Mouse (Mus musculus) neural tube, embryonic 14.5 days (tissue): ENCODE data around the gene Yap1. TPM values are rescaled to one million over a fixed set of nuclear protein-coding genes. Genes with fewer than 3 reads are reported as not detected.
A peak's percentile ranks its signal among the peaks of the same experiment; 100 is the strongest.

Source experiments
- ATAC-seq: fragments of 200-750 bp; cut with Nextera tagmentation; 2 replicates; pipeline ENCODE4 v1.8.0; 2017; ENCODE audit warnings: low read depth, mild to moderate bottlenecking, moderate TSS enrichment, moderate library complexity
- H3K27ac ChIP-seq: fragments of 300-500 bp; sonication (generic); 2 replicates; pipeline ENCODE4 v1.5.1; 2014; ENCODE audit warnings: low read depth, mild to moderate bottlenecking, control low read depth, low read length, moderate library complexity, mixed read lengths
- H3K27me3 ChIP-seq: fragments of 300-500 bp; sonication (generic); 2 replicates; pipeline ENCODE4 v1.6.1; 2014; ENCODE audit warnings: low read length; ENCODE audit not compliant: control insufficient read depth, insufficient read depth
- H3K36me3 ChIP-seq: fragments of 300-500 bp; sonication (generic); 2 replicates; pipeline ENCODE4 v1.6.1; 2014; ENCODE audit warnings: low read length, mixed read lengths; ENCODE audit not compliant: control insufficient read depth, insufficient read depth
- H3K4me1 ChIP-seq: fragments of 300-500 bp; sonication (generic); 2 replicates; pipeline ENCODE4 v1.6.1; 2014; ENCODE audit warnings: low read length; ENCODE audit not compliant: control insufficient read depth, insufficient read depth
- H3K4me2 ChIP-seq: fragments of 300-500 bp; sonication (generic); 2 replicates; pipeline ENCODE4 v1.6.1; 2014; ENCODE audit warnings: mild to moderate bottlenecking, low read depth, low read length, control low read depth
- H3K4me3 ChIP-seq: fragments of 300-500 bp; sonication (generic); 2 replicates; pipeline ENCODE4 v1.5.1; 2014; ENCODE audit warnings: low read depth, low read length, control low read depth, mixed read lengths
- H3K9ac ChIP-seq: fragments of 300-500 bp; sonication (generic); replicated peaks from 2 replicates; pipeline ENCODE4 v1.6.1; 2014; ENCODE audit warnings: low read depth, mild to moderate bottlenecking, control low read depth, low read length, mixed read lengths
- H3K9me3 ChIP-seq: fragments of 300-500 bp; sonication (generic); 2 replicates; pipeline ENCODE4 v1.6.1; 2016; ENCODE audit warnings: low read length; ENCODE audit not compliant: control insufficient read depth
- WGBS: fragments of 180-500 bp; shearing (Covaris S2); extraction: QIAGEN DNeasy Blood & Tissue Kit; methylation state at CpG from one replicate; pipeline ENCODE4 v1.1.7; 2014; 5-methylcytosine and 5-hydroxymethylcytosine counted together
- polyA plus RNA-seq: library from polyadenylated mRNA; unstranded; fragments of >200 nt; fragmentation: Nextera tagmentation; extraction: Ambion mirVana; gene quantifications from 2 replicates; pipeline ENCODE4 v1.2.1, GENCODE M21; 2014

Gene Yap1
- polyA plus RNA-seq, 1 experiment from 2014 or later, result 4.4 TPM

- Histone ChIP-seq H3K27ac (no peak overlapping the region), H3K4me1 (no peaks in the 10 kb centered on the region), H3K9ac (no peak overlapping the region), H3K27me3 (no peaks in the 10 kb centered on the region), H3K4me3 (no peak overlapping the region), H3K9me3 (no peaks in the 10 kb centered on the region), H3K4me2 (no peak overlapping the region), H3K36me3 (no peaks in the 10 kb centered on the region)
- no peak for ATAC-seq
- WGBS, result 96% methylated on average over 7 of the region's 7 CpGs
Observed at GRCm38 (mm10) chr9:7943796-7944462, 60.5 kb downstream of the Yap1 start.

- Histone ChIP-seq H3K4me1 (no peaks in the 10 kb centered on the region), H3K4me2 (no peak overlapping the region), H3K27me3 (no peaks in the 10 kb centered on the region), H3K9ac (no peak overlapping the region), H3K9me3 (no peaks in the 10 kb centered on the region), H3K36me3 (no peaks in the 10 kb centered on the region), H3K27ac (no peak overlapping the region), H3K4me3 (no peak overlapping the region)
- no peak for ATAC-seq
- 94% methylated on average over 8 of the region's 8 CpGs for WGBS
Observed at GRCm38 (mm10) chr9:7942701-7943100, 61.7 kb downstream of the Yap1 start.

GRCm38 (mm10) chr9:7940075-7940474 is 64.3 kb downstream of the Yap1 start:
- H3K36me3 ChIP-seq, result no peaks in the 10 kb centered on the region; the same call in 1 of the 2 replicates
- H3K4me2 ChIP-seq, result no peak overlapping the region
- H3K9me3 ChIP-seq, result no peaks in the 10 kb centered on the region
- H3K4me1 ChIP-seq, result no peaks in the 10 kb centered on the region
- no peaks in the 10 kb centered on the region for H3K27me3 ChIP-seq
- no peak overlapping the region for H3K27ac ChIP-seq
- 96% methylated on average over 4 of the region's 4 CpGs for WGBS
- ATAC-seq, result no peak
- no peak overlapping the region for H3K9ac ChIP-seq
- H3K4me3 ChIP-seq, result no peak overlapping the region

- no peak for ATAC-seq
- Histone ChIP-seq H3K27me3 (no peaks in the 10 kb centered on the region), H3K9me3 (no peaks in the 10 kb centered on the region), H3K4me2 (no peak overlapping the region), H3K9ac (no peak overlapping the region), H3K4me1 (no peaks in the 10 kb centered on the region), H3K36me3 (no peaks in the 10 kb centered on the region; the same call in 1 of the 2 replicates), H3K4me3 (no peak overlapping the region), H3K27ac (no peak overlapping the region)
- WGBS, result 97% methylated on average over 10 of the region's 10 CpGs
Observed at GRCm38 (mm10) chr9:7934419-7934818, 70.0 kb downstream of the Yap1 start.

GRCm38 (mm10) chr9:7929552-7929951 is 74.8 kb downstream of the Yap1 start:
- peak; percentile 68; the same call in 1 of the 2 replicates for ATAC-seq

GRCm38 (mm10) chr9:7928866-7929265 is 75.5 kb downstream of the Yap1 start:
- Histone ChIP-seq H3K27ac (no peak overlapping the region), H3K36me3 (no peaks in the 10 kb centered on the region), H3K4me3 (no peak overlapping the region), H3K4me2 (no peak overlapping the region), H3K4me1 (no peaks in the 10 kb centered on the region), H3K9ac (no peak overlapping the region), H3K9me3 (no peaks in the 10 kb centered on the region), H3K27me3 (no peaks in the 10 kb centered on the region)
- no peak for ATAC-seq
- 89% methylated on average over 3 of the region's 3 CpGs for WGBS

More at GRCm38 (mm10) chr9:7929552-7929951, 74.8 kb downstream of the Yap1 start:
- Histone ChIP-seq H3K27me3 (no peaks in the 10 kb centered on the region), H3K27ac (no peak overlapping the region), H3K4me3 (no peak overlapping the region), H3K4me1 (no peaks in the 10 kb centered on the region), H3K9me3 (no peaks in the 10 kb centered on the region), H3K4me2 (no peak overlapping the region), H3K36me3 (no peaks in the 10 kb centered on the region), H3K9ac (no peak overlapping the region)
- WGBS, result 66% methylated on average over 6 of the region's 6 CpGs

GRCm38 (mm10) chr9:7928207-7928793 is 76.1 kb downstream of the Yap1 start:
- H3K36me3 ChIP-seq, result no peaks in the 10 kb centered on the region
- H3K27me3 ChIP-seq, result no peaks in the 10 kb centered on the region
- H3K4me1 ChIP-seq, result no peaks in the 10 kb centered on the region
- ATAC-seq, result no peak
- H3K9ac ChIP-seq, result no peak overlapping the region
- H3K4me2 ChIP-seq, result no peak overlapping the region
- H3K4me3 ChIP-seq, result no peak overlapping the region
- H3K27ac ChIP-seq, result no peak overlapping the region
- 95% methylated on average over 3 of the region's 3 CpGs for WGBS
- no peaks in the 10 kb centered on the region for H3K9me3 ChIP-seq

GRCm38 (mm10) chr9:7914925-7915324 is 89.5 kb downstream of the Yap1 start:
- H3K4me2 ChIP-seq, result peak overlapping the region; percentile 51
- no peaks in the 10 kb centered on the region for H3K36me3 ChIP-seq
- H3K4me3 ChIP-seq, result 0 out of 2 replicates have a peak overlapping the region, but pooled peaks have one; percentile 16
- ATAC-seq, result peak; percentile 22
- no peaks in the 10 kb centered on the region for H3K9me3 ChIP-seq
- 69% methylated on average over 8 of the region's 8 CpGs for WGBS
- no peak overlapping the region for H3K27ac ChIP-seq
- no peaks in the 10 kb centered on the region for H3K4me1 ChIP-seq
- H3K9ac ChIP-seq, result no peak overlapping the region; the same call in 1 of the 2 replicates
- H3K27me3 ChIP-seq, result no peaks in the 10 kb centered on the region

- H3K27ac ChIP-seq, result no peak overlapping the region; the same call in 1 of the 2 replicates
- ATAC-seq, result peak; percentile 97
- no peak overlapping the region; the same call in 1 of the 2 replicates for H3K9ac ChIP-seq
- 5% methylated on average over 11 of the region's 11 CpGs for whole genome bisulfite sequencing
- H3K9me3 ChIP-seq, result no peaks in the 10 kb centered on the region
- H3K27me3 ChIP-seq, result no peaks in the 10 kb centered on the region
- no peaks in the 10 kb centered on the region for H3K4me1 ChIP-seq
- no peaks in the 10 kb centered on the region for H3K36me3 ChIP-seq
- peak overlapping the region; percentile 16; the same call in 1 of the 2 replicates for H3K4me3 ChIP-seq
- H3K4me2 ChIP-seq, result peak overlapping the region; percentile 51
Observed at GRCm38 (mm10) chr9:7914487-7914886, 89.9 kb downstream of the Yap1 start.
